In the genomic region with DNA sequence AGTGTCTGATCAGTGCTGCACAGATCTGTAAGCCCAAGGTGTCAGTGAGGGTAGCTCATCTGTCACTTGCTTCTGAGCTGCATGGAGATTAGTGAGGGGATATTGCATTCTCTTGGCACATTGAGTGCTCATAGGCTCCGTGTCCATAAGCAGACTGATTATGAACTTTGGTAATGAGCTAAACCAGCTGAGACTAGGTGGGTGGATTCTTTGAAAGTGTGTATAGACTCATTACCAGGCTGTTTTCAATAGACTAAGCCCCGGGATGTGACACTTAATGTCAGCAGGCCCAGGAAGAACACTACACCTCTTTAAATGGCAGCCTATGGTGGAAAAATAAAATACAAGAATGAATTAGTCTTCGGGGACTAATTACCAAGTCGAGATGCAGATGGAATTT, we compare ENCODE assay signal across 23 mouse cellular contexts.
A peak's percentile ranks its signal among the peaks of the same experiment; 100 is the strongest.
DNase-seq lines count a peak whose midpoint lies in the region; ATAC-seq and TF ChIP-seq lines count a peak whose summit lies in the region.
"Had no signal": no experiment of that assay in that cellular context is flagged by ENCODE, and none has a peak within 500 bp of the region (broad histone marks: within the 10 kb centered on the region; RNA-seq: fewer than 3 reads in every experiment).

No protein-coding gene starts in this region.

- H3K27ac ChIP-seq in embryonic facial prominence, embryonic 14.5 days (replicated peaks; ENCODE audit: low read depth, low read length) = no peak overlapping the region
- no peak overlapping the region for H3K27ac ChIP-seq in embryonic facial prominence, embryonic 10.5 days (replicated peaks)
- no peak overlapping the region for H3K27ac ChIP-seq in forebrain, embryonic 13.5 days
- H3K27ac ChIP-seq in forebrain, embryonic 14.5 days (ENCODE audit: low read depth, low read length) = no peak overlapping the region
- no peak overlapping the region for H3K27ac ChIP-seq in midbrain, embryonic 13.5 days
- H3K27ac ChIP-seq in midbrain, postnatal 0 days (ENCODE audit: low read depth, low read length) = no peak overlapping the region
- no peak overlapping the region for H3K27ac ChIP-seq in kidney, adult 2 months (ENCODE audit: insufficient read depth, low read depth, low read length)
- H3K27ac ChIP-seq: embryonic facial prominence, embryonic 13.5 days; heart, adult 2 months; heart, embryonic 10.5 days; heart, embryonic 13.5 days; hindbrain, embryonic 12.5 days; hindbrain, embryonic 15.5 days had no signal

- H3K9me3 ChIP-seq in embryonic facial prominence, embryonic 14.5 days (ENCODE audit: control insufficient read depth, low read length) = no peaks in the 10 kb centered on the region
- H3K9me3 ChIP-seq in embryonic facial prominence, embryonic 10.5 days = no peaks in the 10 kb centered on the region
- H3K9me3 ChIP-seq in forebrain, embryonic 13.5 days (replicated peaks) = no peaks in the 10 kb centered on the region
- H3K9me3 ChIP-seq in forebrain, embryonic 14.5 days (replicated peaks; ENCODE audit: control insufficient read depth, low read length) = no peaks in the 10 kb centered on the region
- no peaks in the 10 kb centered on the region for H3K9me3 ChIP-seq in midbrain, embryonic 13.5 days
- H3K9me3 ChIP-seq in midbrain, postnatal 0 days (ENCODE audit: low read length) = no peaks in the 10 kb centered on the region
- H3K9me3 ChIP-seq: embryonic facial prominence, embryonic 13.5 days; heart, embryonic 10.5 days; heart, embryonic 13.5 days; hindbrain, embryonic 12.5 days; hindbrain, embryonic 15.5 days had no signal

- 66% methylated on average over 4 of the region's 4 CpGs for WGBS in embryonic facial prominence, embryonic 14.5 days
- 80% methylated on average over 4 of the region's 4 CpGs for WGBS in embryonic facial prominence, embryonic 10.5 days
- 39% methylated on average over 4 of the region's 4 CpGs for WGBS in forebrain, embryonic 13.5 days
- 17% methylated on average over 4 of the region's 4 CpGs for WGBS in forebrain, embryonic 14.5 days
- WGBS in midbrain, embryonic 13.5 days = 72% methylated on average over 4 of the region's 4 CpGs
- WGBS in midbrain, postnatal 0 days = 65% methylated on average over 4 of the region's 4 CpGs
- 74% methylated on average over 4 of the region's 4 CpGs for WGBS in kidney, adult 2 months

- H3K36me3 ChIP-seq in embryonic facial prominence, embryonic 14.5 days (ENCODE audit: control insufficient read depth, insufficient read depth, low read length) = no peaks in the 10 kb centered on the region
- no peaks in the 10 kb centered on the region for H3K36me3 ChIP-seq in embryonic facial prominence, embryonic 10.5 days (replicated peaks)
- H3K36me3 ChIP-seq in forebrain, embryonic 13.5 days (ENCODE audit: poor library complexity, severe bottlenecking) = no peaks in the 10 kb centered on the region
- no peaks in the 10 kb centered on the region for H3K36me3 ChIP-seq in forebrain, embryonic 14.5 days (ENCODE audit: control insufficient read depth, insufficient read depth, low read length)
- H3K36me3 ChIP-seq in midbrain, embryonic 13.5 days = no peaks in the 10 kb centered on the region
- H3K36me3 ChIP-seq in midbrain, postnatal 0 days (ENCODE audit: insufficient read depth, low read length) = no peaks in the 10 kb centered on the region
- no peaks in the 10 kb centered on the region for H3K36me3 ChIP-seq in kidney, adult 2 months (ENCODE audit: control insufficient read depth, insufficient read depth, low read length)
- H3K36me3 ChIP-seq: embryonic facial prominence, embryonic 13.5 days; heart, embryonic 10.5 days; heart, embryonic 13.5 days; hindbrain, embryonic 12.5 days; hindbrain, embryonic 15.5 days had no signal

- no peak overlapping the region for H3K4me3 ChIP-seq in embryonic facial prominence, embryonic 14.5 days (ENCODE audit: low read depth, low read length)
- no peak overlapping the region for H3K4me3 ChIP-seq in embryonic facial prominence, embryonic 10.5 days
- no peak overlapping the region for H3K4me3 ChIP-seq in forebrain, embryonic 13.5 days
- H3K4me3 ChIP-seq in forebrain, embryonic 14.5 days (ENCODE audit: low read depth, low read length) = no peak overlapping the region
- no peak overlapping the region for H3K4me3 ChIP-seq in midbrain, embryonic 13.5 days (replicated peaks)
- H3K4me3 ChIP-seq in midbrain, postnatal 0 days (ENCODE audit: low read depth, low read length) = no peak overlapping the region
- no peak overlapping the region for H3K4me3 ChIP-seq in kidney, adult 2 months (ENCODE audit: insufficient read depth, low read depth, low read length)
- H3K4me3 ChIP-seq: embryonic facial prominence, embryonic 13.5 days; heart, adult 2 months; heart, embryonic 10.5 days; heart, embryonic 13.5 days; hindbrain, embryonic 12.5 days; hindbrain, embryonic 15.5 days had no signal

- H3K27me3 ChIP-seq in embryonic facial prominence, embryonic 14.5 days (replicated peaks; ENCODE audit: control insufficient read depth, insufficient read depth, low read length) = no peaks in the 10 kb centered on the region
- no peaks in the 10 kb centered on the region for H3K27me3 ChIP-seq in embryonic facial prominence, embryonic 10.5 days (replicated peaks; ENCODE audit: low read depth, poor library complexity, severe bottlenecking)
- H3K27me3 ChIP-seq in forebrain, embryonic 13.5 days = no peaks in the 10 kb centered on the region
- no peaks in the 10 kb centered on the region for H3K27me3 ChIP-seq in forebrain, embryonic 14.5 days (replicated peaks; ENCODE audit: control insufficient read depth, insufficient read depth, low read length)
- no peaks in the 10 kb centered on the region for H3K27me3 ChIP-seq in midbrain, embryonic 13.5 days
- H3K27me3 ChIP-seq in midbrain, postnatal 0 days (ENCODE audit: insufficient read depth, low read length) = no peaks in the 10 kb centered on the region
- no peaks in the 10 kb centered on the region for H3K27me3 ChIP-seq in kidney, adult 2 months (replicated peaks; ENCODE audit: control insufficient read depth, insufficient read depth, low read length)
- H3K27me3 ChIP-seq: embryonic facial prominence, embryonic 13.5 days; heart, embryonic 13.5 days; hindbrain, embryonic 12.5 days; hindbrain, embryonic 15.5 days had no signal

- no peak overlapping the region for H3K9ac ChIP-seq in embryonic facial prominence, embryonic 14.5 days (ENCODE audit: low read depth, low read length)
- no peak overlapping the region for H3K9ac ChIP-seq in forebrain, embryonic 13.5 days
- H3K9ac ChIP-seq in forebrain, embryonic 14.5 days (ENCODE audit: low read length) = no peak overlapping the region
- no peak overlapping the region for H3K9ac ChIP-seq in midbrain, embryonic 13.5 days (replicated peaks)
- no peak overlapping the region for H3K9ac ChIP-seq in midbrain, postnatal 0 days (replicated peaks; ENCODE audit: low read length, poor library complexity, severe bottlenecking)
- H3K9ac ChIP-seq: embryonic facial prominence, embryonic 13.5 days; heart, embryonic 13.5 days; hindbrain, embryonic 12.5 days; hindbrain, embryonic 15.5 days had no signal

- DNase-seq in embryonic facial prominence, embryonic 14.5 days (ENCODE audit: low spot score) = no peak
- no peak for DNase-seq in embryonic facial prominence, embryonic 10.5 days (ENCODE audit: low spot score)
- no peak for DNase-seq in forebrain, embryonic 14.5 days (ENCODE audit: low spot score)
- DNase-seq in midbrain, postnatal 0 days (ENCODE audit: low spot score) = no peak
- peak; percentile 48 for DNase-seq in brain, embryonic 14.5 days (ENCODE audit: low read depth)
- no peak for DNase-seq in kidney, adult 2 months
- DNase-seq: adrenal gland, adult 8-10 months; adrenal gland, postnatal 25 days; cerebellum, adult 18-20 months; cerebellum, adult 9-11 months; cerebellum, postnatal 25 days; gastrocnemius, postnatal 10 days; gastrocnemius, postnatal 36 days; heart, adult 2 months had no signal

- no peak overlapping the region for H3K4me2 ChIP-seq in embryonic facial prominence, embryonic 14.5 days (ENCODE audit: low read depth, low read length)
- H3K4me2 ChIP-seq in forebrain, embryonic 13.5 days = no peak overlapping the region
- no peak overlapping the region for H3K4me2 ChIP-seq in forebrain, embryonic 14.5 days (ENCODE audit: low read length)
- no peak overlapping the region for H3K4me2 ChIP-seq in midbrain, embryonic 13.5 days (replicated peaks)
- H3K4me2 ChIP-seq in midbrain, postnatal 0 days (ENCODE audit: low read depth, low read length, poor library complexity, severe bottlenecking) = no peak overlapping the region
- H3K4me2 ChIP-seq: embryonic facial prominence, embryonic 13.5 days; heart, embryonic 13.5 days; hindbrain, embryonic 12.5 days; hindbrain, embryonic 15.5 days had no signal

- ATAC-seq in embryonic facial prominence, embryonic 14.5 days (ENCODE audit: low read depth) = peak; percentile 37; the same call in 1 of the 2 replicates
- 0 out of 2 replicates have a peak, but pooled peaks have one; percentile 24 for ATAC-seq in forebrain, embryonic 13.5 days
- no peak for ATAC-seq in forebrain, embryonic 14.5 days
- peak; percentile 30; the same call in 1 of the 2 replicates for ATAC-seq in midbrain, embryonic 13.5 days
- ATAC-seq in midbrain, postnatal 0 days (ENCODE audit: low FRiP score) = no peak
- ATAC-seq: activated CD4-positive, CD25-positive, alpha-beta regulatory T cell, adult 4 months; forebrain, embryonic 16.5 days had no signal

- H3K4me1 ChIP-seq in embryonic facial prominence, embryonic 14.5 days (ENCODE audit: control insufficient read depth, insufficient read depth, low read length) = no peaks in the 10 kb centered on the region
- no peaks in the 10 kb centered on the region for H3K4me1 ChIP-seq in embryonic facial prominence, embryonic 10.5 days
- H3K4me1 ChIP-seq in forebrain, embryonic 13.5 days = 0 out of 2 replicates have a peak, but pooled peaks cover 3% of the 10 kb centered on the region
- no peaks in the 10 kb centered on the region for H3K4me1 ChIP-seq in forebrain, embryonic 14.5 days (ENCODE audit: control insufficient read depth, insufficient read depth, low read length)
- H3K4me1 ChIP-seq in midbrain, embryonic 13.5 days (replicated peaks) = 0 out of 2 replicates have a peak, but pooled peaks cover 3% of the 10 kb centered on the region
- H3K4me1 ChIP-seq in midbrain, postnatal 0 days (ENCODE audit: insufficient read depth, low read length) = no peaks in the 10 kb centered on the region
- no peaks in the 10 kb centered on the region for H3K4me1 ChIP-seq in kidney, adult 2 months (ENCODE audit: control insufficient read depth, insufficient read depth, low read length)
- H3K4me1 ChIP-seq: embryonic facial prominence, embryonic 13.5 days; heart, embryonic 10.5 days; heart, embryonic 13.5 days; hindbrain, embryonic 12.5 days; hindbrain, embryonic 15.5 days had no signal

- TF ChIP-seq POLR2A in brain, embryonic 14.5 days (IDR thresholded peaks at IDR 0.05; ENCODE audit: borderline replicate concordance, extremely low read depth, insufficient read depth, insufficient read length, poor library complexity, severe bottlenecking) = no peak
- TF ChIP-seq POLR2A in kidney, adult 2 months (IDR thresholded peaks at IDR 0.05; ENCODE audit: low read depth, low read length) = no peak

- no peak for TF ChIP-seq CTCF in midbrain, postnatal 0 days (IDR thresholded peaks at IDR 0.05)
- no peak for TF ChIP-seq CTCF in brain, embryonic 14.5 days (IDR thresholded peaks at IDR 0.05; ENCODE audit: borderline replicate concordance, extremely low read depth, insufficient read depth, insufficient read length)
- TF ChIP-seq CTCF in kidney, adult 2 months (conservative IDR thresholded peaks at IDR 0.05; ENCODE audit: insufficient read depth, insufficient read length, low read depth, low read length) = no peak

Comparison
In these comparisons a context has a peak if more than half of its experiments do, and no peak if none do; other contexts are left out.
1. ATAC-seq: peak in embryonic facial prominence, embryonic 14.5 days (single experiment), forebrain, embryonic 13.5 days (single experiment) and midbrain, embryonic 13.5 days (single experiment); none in forebrain, embryonic 14.5 days (single experiment) and midbrain, postnatal 0 days (single experiment).